Mouse (Mus musculus) small intestine, adult 2 months (tissue): ENCODE measurements at regions not wholly inside any gene's neighbourhood (a gene's known extent, or its start where the extent isn't known, plus 50 kb on each side); places are given as distances from the start of the nearest gene placed in this dataset.

Source experiments
- CTCF ChIP-seq: fragments of 200-500 bp; IDR thresholded peaks from 2 replicates; pipeline ENCODE4 v1.5.1; 2012; ENCODE audit warnings: low read depth, mild to moderate bottlenecking, control low read depth, inconsistent platforms, low read length, moderate library complexity, mixed read lengths; ENCODE audit not compliant: insufficient replicate concordance, insufficient read length; ENCODE audit errors: extremely low read depth
- POLR2A ChIP-seq: fragments of 200-500 bp; IDR thresholded peaks from 2 replicates; pipeline ENCODE4 v1.6.1; 2012; ENCODE audit warnings: low read depth, mild to moderate bottlenecking, control low read depth, inconsistent platforms, low read length, moderate library complexity

DNA sequence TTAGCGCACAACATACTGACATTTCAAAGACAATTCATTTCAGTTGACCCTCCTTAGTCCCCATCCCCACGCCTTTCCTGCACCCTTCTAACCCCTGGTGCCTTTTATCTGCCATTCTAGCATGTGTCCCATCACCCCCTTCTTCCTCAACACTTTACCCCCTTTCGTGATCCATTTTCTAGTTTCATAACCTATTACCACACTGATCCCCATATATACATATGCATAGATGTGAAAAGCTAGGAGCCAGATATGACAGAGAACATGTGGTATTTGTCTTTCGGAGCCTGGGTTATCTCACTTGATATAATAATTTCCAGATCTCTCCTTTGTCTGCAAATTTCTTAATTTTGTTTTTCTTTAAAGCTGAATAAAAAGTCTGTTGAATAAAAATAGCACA is 154.9 kb downstream of the Tm2d1 start:
- TF ChIP-seq CTCF (no peak), POLR2A (no peak)
